Mouse (Mus musculus): ENCODE measurements around the gene Pcbd1. TPM values are rescaled to one million over a fixed set of nuclear protein-coding genes. Genes with fewer than 3 reads are reported as not detected.
A peak's percentile ranks its signal among the peaks of the same experiment; 100 is the strongest.

The Pcbd1 gene
- polyA plus RNA-seq, 1 experiment from 2014 or later: 70.4 TPM

- Histone ChIP-seq H3K4me3 (no peak overlapping the region), H3K9me3 (no peaks in the 10 kb centered on the region), H3K4me2 (peak overlapping the region; percentile 26; the same call in 1 of the 2 replicates), H3K9ac (no peak overlapping the region), H3K27me3 (no peaks in the 10 kb centered on the region), H3K36me3 (no peaks in the 10 kb centered on the region), H3K27ac (no peak overlapping the region; the same call in 1 of the 2 replicates), H3K4me1 (peaks cover 22% of the 10 kb centered on the region)
- 0 out of 2 replicates have a peak, but pooled peaks have one; percentile 32 for ATAC-seq (ENCODE audit: borderline replicate concordance, extremely low read depth, low FRiP score, low TSS enrichment)
- 7% methylated on average over 8 of the region's 8 CpGs for WGBS
These were observed 20.5 kb upstream of the Pcbd1 start for GRCm38 (mm10) chr10:61068436-61069192.

DNA sequence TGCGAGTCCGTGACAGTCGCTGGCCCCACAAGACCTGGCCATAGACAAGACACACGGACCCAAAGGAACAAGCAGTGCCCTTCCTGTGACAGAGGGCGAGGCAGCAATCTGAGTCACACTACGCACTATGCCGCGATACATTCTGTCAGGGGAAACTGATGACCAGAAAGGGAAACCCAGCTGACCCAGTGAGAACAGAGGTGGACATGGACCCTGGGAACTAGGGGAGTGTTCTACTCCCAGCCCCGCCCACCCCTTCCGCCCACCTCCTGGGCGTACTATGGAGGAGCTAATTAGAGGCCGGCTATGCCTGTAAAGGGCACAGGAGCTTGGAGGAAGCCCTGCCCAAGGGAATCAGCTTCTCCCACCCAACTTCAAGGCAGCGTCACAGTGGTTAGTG lies 19.9 kb upstream of the Pcbd1 start:
- Histone ChIP-seq H3K9ac (no peak overlapping the region), H3K36me3 (no peaks in the 10 kb centered on the region), H3K27me3 (no peaks in the 10 kb centered on the region), H3K4me1 (peaks cover 22% of the 10 kb centered on the region), H3K9me3 (no peaks in the 10 kb centered on the region), H3K4me3 (no peak overlapping the region), H3K4me2 (peak overlapping the region; percentile 8; the same call in 1 of the 2 replicates), H3K27ac (no peak overlapping the region)
- no peak; the same call in 1 of the 2 replicates for ATAC-seq (ENCODE audit: borderline replicate concordance, extremely low read depth, low FRiP score, low TSS enrichment)
- WGBS: 22% methylated on average over 13 of the region's 13 CpGs

DNA sequence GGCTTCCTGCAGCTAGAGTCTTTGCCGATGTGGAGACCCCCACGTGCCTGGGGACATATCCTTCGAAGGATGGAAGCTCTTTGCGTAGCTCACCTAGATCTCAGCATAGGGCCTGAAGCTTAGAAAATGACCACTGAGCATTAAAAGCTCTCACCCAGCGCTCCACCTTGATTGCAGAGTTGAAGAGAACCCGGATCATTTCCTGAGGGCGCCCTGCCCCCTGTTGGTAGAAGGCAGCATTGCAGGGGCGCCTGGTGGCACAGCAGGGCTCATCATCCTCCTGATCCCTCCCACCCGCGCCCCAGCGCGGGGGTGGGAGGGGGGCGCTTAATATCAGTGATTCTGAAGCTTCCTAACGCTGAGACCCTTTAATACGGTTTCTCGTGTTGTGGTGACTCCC lies 16.8 kb upstream of the Pcbd1 start:
- H3K4me3 ChIP-seq: no peak overlapping the region
- no peaks in the 10 kb centered on the region for H3K36me3 ChIP-seq
- no peak overlapping the region for H3K9ac ChIP-seq
- no peak overlapping the region for H3K27ac ChIP-seq
- H3K4me2 ChIP-seq: no peak overlapping the region
- peaks cover 11% of the 10 kb centered on the region for H3K4me1 ChIP-seq
- no peaks in the 10 kb centered on the region for H3K9me3 ChIP-seq
- H3K27me3 ChIP-seq: no peaks in the 10 kb centered on the region
- 16% methylated on average over 16 of the region's 16 CpGs for WGBS
- ATAC-seq (ENCODE audit: borderline replicate concordance, extremely low read depth, low FRiP score, low TSS enrichment): no peak

DNA sequence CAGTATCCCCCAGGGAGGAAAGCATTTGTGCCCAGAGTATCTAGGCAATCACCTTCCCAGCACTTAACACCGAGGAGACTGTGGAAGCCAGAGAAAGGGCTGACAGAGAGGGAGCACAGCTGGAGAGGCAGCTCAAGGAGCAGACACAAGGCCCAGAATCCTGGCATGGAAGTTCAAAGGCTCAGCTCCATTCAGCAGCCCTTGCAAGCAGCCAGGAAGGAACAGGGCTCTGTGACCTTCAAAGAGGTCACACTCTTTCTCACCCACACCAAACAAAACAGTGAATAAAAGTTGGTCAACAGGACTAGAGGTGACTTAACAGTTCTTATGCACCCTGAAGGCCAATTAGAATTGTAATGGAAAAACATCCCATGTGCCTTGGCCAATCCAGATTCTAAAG lies 14.5 kb upstream of the Pcbd1 start:
- ATAC-seq (ENCODE audit: borderline replicate concordance, extremely low read depth, low FRiP score, low TSS enrichment): no peak
- WGBS: 0% methylated on average over 1 of the region's 1 CpGs
- no peaks in the 10 kb centered on the region; the same call in 1 of the 2 replicates for H3K4me1 ChIP-seq
- H3K36me3 ChIP-seq: no peaks in the 10 kb centered on the region
- H3K27ac ChIP-seq: no peak overlapping the region
- H3K27me3 ChIP-seq: no peaks in the 10 kb centered on the region
- H3K4me2 ChIP-seq: no peak overlapping the region
- H3K9ac ChIP-seq: no peak overlapping the region
- no peak overlapping the region for H3K4me3 ChIP-seq
- no peaks in the 10 kb centered on the region for H3K9me3 ChIP-seq

DNA sequence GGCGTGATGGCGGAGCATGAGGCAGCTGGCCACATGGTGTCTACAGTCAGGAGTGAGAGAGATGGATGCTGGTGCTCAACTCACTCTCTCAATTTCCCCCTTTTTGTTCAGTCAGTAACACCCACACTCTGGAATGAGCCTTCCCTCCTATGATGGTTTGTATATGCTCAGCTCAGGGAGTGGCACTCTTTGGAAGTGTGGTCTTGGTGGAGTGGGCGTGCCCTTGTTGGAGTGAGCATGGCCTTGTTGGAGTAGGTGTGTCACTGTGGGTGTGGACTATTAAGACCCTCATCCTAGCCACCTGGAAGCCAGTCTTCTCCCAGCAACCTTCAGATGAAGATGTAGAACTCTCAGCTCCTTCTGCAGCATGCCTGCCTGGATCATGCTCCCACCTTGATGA lies 13.5 kb upstream of the Pcbd1 start:
- no peaks in the 10 kb centered on the region for H3K36me3 ChIP-seq
- no peak overlapping the region for H3K27ac ChIP-seq
- H3K9me3 ChIP-seq: no peaks in the 10 kb centered on the region
- H3K4me2 ChIP-seq: no peak overlapping the region
- no peak overlapping the region for H3K9ac ChIP-seq
- WGBS: 83% methylated on average over 3 of the region's 3 CpGs
- H3K27me3 ChIP-seq: no peaks in the 10 kb centered on the region
- ATAC-seq (ENCODE audit: borderline replicate concordance, extremely low read depth, low FRiP score, low TSS enrichment): no peak
- no peak overlapping the region for H3K4me3 ChIP-seq
- H3K4me1 ChIP-seq: peaks cover 8% of the 10 kb centered on the region; the same call in 1 of the 2 replicates

DNA sequence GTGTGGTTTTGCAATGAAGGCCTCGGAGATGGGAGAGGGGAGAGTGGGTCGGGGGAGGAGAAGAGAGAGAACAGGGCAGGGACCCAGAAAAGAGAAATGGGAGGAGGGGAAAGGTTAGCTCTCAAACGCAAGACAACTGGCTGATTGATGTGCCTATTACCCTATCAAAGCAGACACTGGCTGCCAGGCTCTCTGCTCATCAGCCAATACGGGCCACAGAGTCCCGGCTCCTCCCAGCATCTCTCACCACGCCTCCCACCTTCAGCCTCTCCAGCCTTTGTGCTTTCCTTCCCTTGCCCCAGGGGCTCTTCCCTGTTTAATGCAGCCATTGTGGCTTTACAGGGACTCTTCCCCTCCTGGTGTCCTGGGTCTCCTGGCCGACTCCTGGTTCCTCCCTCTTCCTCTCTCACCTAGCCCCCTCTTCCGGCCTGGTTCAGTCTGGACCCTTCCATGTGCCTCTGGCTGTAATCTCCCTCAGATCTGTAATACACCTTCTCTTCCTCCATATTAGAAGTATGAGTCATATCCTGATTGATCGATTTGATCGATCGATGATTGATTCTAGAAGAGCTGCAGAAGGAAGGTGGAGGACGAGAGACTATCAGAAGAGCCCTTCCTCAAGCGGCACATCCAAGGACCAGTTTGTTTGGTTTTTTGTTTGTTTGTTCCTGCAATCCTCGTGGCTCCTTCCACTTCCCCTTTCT lies 8.8 kb upstream of the Pcbd1 start:
- Histone ChIP-seq H3K27ac (no peak overlapping the region), H3K4me3 (no peak overlapping the region), H3K27me3 (no peaks in the 10 kb centered on the region), H3K9me3 (no peaks in the 10 kb centered on the region), H3K4me1 (0 out of 2 replicates have a peak, but pooled peaks cover 12% of the 10 kb centered on the region), H3K4me2 (peak overlapping the region; percentile 34), H3K9ac (no peak overlapping the region), H3K36me3 (no peaks in the 10 kb centered on the region)
- peak; percentile 84; the same call in 1 of the 2 replicates for ATAC-seq (ENCODE audit: borderline replicate concordance, extremely low read depth, low FRiP score, low TSS enrichment)
- WGBS: 34% methylated on average over 14 of the region's 14 CpGs

GRCm38 (mm10) chr10:61080931-61081255 lies 8.2 kb upstream of the Pcbd1 start:
- H3K27ac ChIP-seq: no peak overlapping the region
- no peak for ATAC-seq (ENCODE audit: borderline replicate concordance, extremely low read depth, low FRiP score, low TSS enrichment)
- 0 out of 2 replicates have a peak, but pooled peaks cover 12% of the 10 kb centered on the region for H3K4me1 ChIP-seq
- no peak overlapping the region; the same call in 1 of the 2 replicates for H3K4me2 ChIP-seq
- H3K27me3 ChIP-seq: no peaks in the 10 kb centered on the region
- H3K4me3 ChIP-seq: no peak overlapping the region
- H3K36me3 ChIP-seq: no peaks in the 10 kb centered on the region
- 58% methylated on average over 11 of the region's 11 CpGs for WGBS
- H3K9me3 ChIP-seq: no peaks in the 10 kb centered on the region
- H3K9ac ChIP-seq: no peak overlapping the region

- H3K27me3 ChIP-seq: no peaks in the 10 kb centered on the region
These were observed 3.8 kb upstream of the Pcbd1 start for GRCm38 (mm10) chr10:61085364-61085763.

GRCm38 (mm10) chr10:61086502-61086901 lies 2.6 kb upstream of the Pcbd1 start:
- no peak overlapping the region for H3K4me3 ChIP-seq
- WGBS: 34% methylated on average over 3 of the region's 3 CpGs
- no peaks in the 10 kb centered on the region for H3K9me3 ChIP-seq
- H3K9ac ChIP-seq: no peak overlapping the region
- H3K27me3 ChIP-seq: no peaks in the 10 kb centered on the region
- H3K36me3 ChIP-seq: no peaks in the 10 kb centered on the region
- no peak overlapping the region for H3K4me2 ChIP-seq
- H3K27ac ChIP-seq: no peak overlapping the region
- ATAC-seq (ENCODE audit: borderline replicate concordance, extremely low read depth, low FRiP score, low TSS enrichment): no peak
- peaks cover 12% of the 10 kb centered on the region for H3K4me1 ChIP-seq

More at GRCm38 (mm10) chr10:61085364-61085763, 3.8 kb upstream of the Pcbd1 start:
- Histone ChIP-seq H3K4me1 (peaks cover 19% of the 10 kb centered on the region), H3K4me2 (no peak overlapping the region), H3K9ac (no peak overlapping the region), H3K9me3 (no peaks in the 10 kb centered on the region), H3K36me3 (no peaks in the 10 kb centered on the region), H3K27ac (no peak overlapping the region), H3K4me3 (no peak overlapping the region)
- 84% methylated on average over 2 of the region's 2 CpGs for WGBS
- no peak for ATAC-seq (ENCODE audit: borderline replicate concordance, extremely low read depth, low FRiP score, low TSS enrichment)

DNA sequence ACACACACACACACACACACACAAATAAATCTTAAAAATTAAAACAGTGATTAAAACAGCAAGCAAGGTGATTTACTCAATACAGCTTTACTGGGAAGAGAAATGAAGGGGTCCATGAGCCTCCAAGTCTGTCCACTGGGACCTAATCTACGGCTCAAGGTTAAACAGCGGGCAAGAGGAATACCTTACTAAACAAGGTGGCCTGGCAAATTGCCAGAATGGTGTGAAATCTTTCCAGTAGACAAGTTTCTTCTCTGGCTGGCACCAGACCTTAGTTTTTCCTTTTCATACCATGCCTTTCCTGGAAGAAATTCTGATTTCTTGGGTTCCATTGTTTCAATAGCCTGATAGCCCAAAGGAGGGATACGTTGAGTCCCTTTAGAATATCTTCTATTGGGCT lies 663 bp upstream of the Pcbd1 start:
- ATAC-seq (ENCODE audit: borderline replicate concordance, extremely low read depth, low FRiP score, low TSS enrichment): no peak
- Histone ChIP-seq H3K27me3 (no peaks in the 10 kb centered on the region), H3K36me3 (no peaks in the 10 kb centered on the region), H3K9ac (no peak overlapping the region), H3K4me2 (no peak overlapping the region), H3K4me3 (no peak overlapping the region), H3K27ac (no peak overlapping the region), H3K4me1 (peaks cover 12% of the 10 kb centered on the region), H3K9me3 (no peaks in the 10 kb centered on the region)
- 61% methylated on average over 3 of the region's 3 CpGs for WGBS

GRCm38 (mm10) chr10:61091866-61092265 lies 2.7 kb downstream of the Pcbd1 start:
- no peak overlapping the region for H3K4me3 ChIP-seq
- H3K27me3 ChIP-seq: no peaks in the 10 kb centered on the region
- H3K4me1 ChIP-seq: peaks cover 12% of the 10 kb centered on the region
- H3K9me3 ChIP-seq: no peaks in the 10 kb centered on the region
- H3K4me2 ChIP-seq: no peak overlapping the region
- no peak overlapping the region for H3K9ac ChIP-seq
- H3K27ac ChIP-seq: no peak overlapping the region
- H3K36me3 ChIP-seq: peaks cover 4% of the 10 kb centered on the region; the same call in 1 of the 2 replicates
- 62% methylated on average over 6 of the region's 6 CpGs for WGBS
- no peak for ATAC-seq (ENCODE audit: borderline replicate concordance, extremely low read depth, low FRiP score, low TSS enrichment)

GRCm38 (mm10) chr10:61103564-61104114 lies 14.5 kb downstream of the Pcbd1 start:
- no peak overlapping the region for H3K4me3 ChIP-seq
- H3K27ac ChIP-seq: no peak overlapping the region
- H3K27me3 ChIP-seq: no peaks in the 10 kb centered on the region
- ATAC-seq (ENCODE audit: borderline replicate concordance, extremely low read depth, low FRiP score, low TSS enrichment): no peak
- H3K36me3 ChIP-seq: peaks cover 85% of the 10 kb centered on the region
- no peaks in the 10 kb centered on the region for H3K4me1 ChIP-seq
- no peak overlapping the region for H3K9ac ChIP-seq
- no peaks in the 10 kb centered on the region for H3K9me3 ChIP-seq
- H3K4me2 ChIP-seq: no peak overlapping the region
- 83% methylated on average over 3 of the region's 3 CpGs for WGBS

All from lung, embryonic 15.5 days (tissue).